Comparison of ENCODE assay signal across 27 mouse cellular contexts in the genomic region with DNA sequence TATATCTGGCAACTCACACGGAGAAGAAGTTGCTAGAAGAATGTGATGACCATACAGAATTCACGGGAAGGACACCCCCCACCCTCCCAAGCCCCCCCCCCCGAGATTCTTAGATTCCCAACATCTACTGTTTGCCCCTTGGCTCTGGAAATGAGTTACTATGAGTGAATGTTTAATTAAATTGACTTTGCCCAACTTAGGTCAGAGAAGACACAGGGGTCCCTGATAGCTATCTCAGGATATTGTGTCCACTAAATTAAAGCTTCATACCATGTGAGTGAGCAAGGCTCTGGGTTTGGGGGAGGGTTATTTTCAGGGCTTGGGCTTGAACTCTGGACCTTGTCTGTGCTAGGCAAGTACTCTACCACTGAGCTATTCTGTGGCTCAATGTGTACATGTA. TPM values are rescaled to one million over a fixed set of nuclear protein-coding genes. Genes with fewer than 3 reads are reported as not detected.
DNase-seq lines count a peak whose midpoint lies in the region; ATAC-seq and TF ChIP-seq lines count a peak whose summit lies in the region.
"Had no signal": no experiment of that assay in that cellular context is flagged by ENCODE, and none has a peak within 500 bp of the region (broad histone marks: within the 10 kb centered on the region; RNA-seq: fewer than 3 reads in every experiment).

No protein-coding gene starts in this region.

- no peak for TF ChIP-seq EP300 in ES-Bruce4 (IDR thresholded peaks at IDR 0.05; ENCODE audit: insufficient read depth, low read depth, low read length)

- no peak for TF ChIP-seq POLR2A in kidney, adult 2 months (IDR thresholded peaks at IDR 0.05; ENCODE audit: low read depth, low read length)
- TF ChIP-seq POLR2A in ES-Bruce4 (IDR thresholded peaks at IDR 0.05; ENCODE audit: insufficient read depth, low read length) = no peak

- no peak for TF ChIP-seq CTCF in kidney, adult 2 months (conservative IDR thresholded peaks at IDR 0.05; ENCODE audit: insufficient read depth, insufficient read length, low read depth, low read length)
- TF ChIP-seq CTCF in ES-Bruce4 (IDR thresholded peaks at IDR 0.05; ENCODE audit: low read depth, low read length) = no peak
- TF ChIP-seq CTCF in layer of hippocampus, adult 2 months (conservative IDR thresholded peaks at IDR 0.05) = no peak

- H3K27me3 ChIP-seq in kidney, adult 2 months (replicated peaks; ENCODE audit: control insufficient read depth, insufficient read depth, low read length) = no peaks in the 10 kb centered on the region
- H3K27me3 ChIP-seq in kidney, embryonic 16.5 days (ENCODE audit: insufficient read depth, low read length) = no peaks in the 10 kb centered on the region
- H3K27me3 ChIP-seq in ES-Bruce4 (ENCODE audit: control insufficient read depth, insufficient read depth, low read length, poor library complexity, severe bottlenecking) = no peaks in the 10 kb centered on the region
- H3K27me3 ChIP-seq: CH12.LX; embryonic facial prominence, embryonic 12.5 days; embryonic facial prominence, embryonic 15.5 days; heart, embryonic 13.5 days had no signal

- 27% methylated on average over 3 of the region's 3 CpGs for WGBS in kidney, adult 2 months
- 49% methylated on average over 3 of the region's 3 CpGs for WGBS in kidney, embryonic 16.5 days

- DNase-seq in kidney, adult 2 months = peak; percentile 25
- no peak for DNase-seq in kidney, postnatal 4 days
- no peak for DNase-seq in kidney, postnatal 10 days
- no peak for DNase-seq in layer of hippocampus, adult 2 months (ENCODE audit: low spot score in 2 of 2)
- DNase-seq: adrenal gland, adult 2 months; adrenal gland, postnatal 14 days; B cell, adult 2 months; cerebellum, adult 11 months; cerebellum, adult 2 months; cerebellum, adult 9-11 months; cerebellum, postnatal 25 days; forebrain, postnatal 0 days; gastrocnemius, adult 2 months; gastrocnemius, postnatal 14 days; heart, adult 18-20 months; heart, postnatal 14 days; heart, postnatal 4 days had no signal

- peak; percentile 54; the same call in 1 of the 2 replicates for ATAC-seq in kidney, embryonic 16.5 days (ENCODE audit: low FRiP score, low TSS enrichment)
- ATAC-seq: forebrain, embryonic 14.5 days; forebrain, postnatal 0 days; hindbrain, postnatal 0 days had no signal

- no peak overlapping the region for H3K27ac ChIP-seq in kidney, adult 2 months (ENCODE audit: insufficient read depth, low read depth, low read length)
- H3K27ac ChIP-seq in kidney, embryonic 16.5 days (ENCODE audit: low read length) = peak overlapping the region; percentile 78
- H3K27ac ChIP-seq in ES-Bruce4 (ENCODE audit: insufficient read depth, low read length) = peak overlapping the region; percentile 99; the same call in 1 of the 2 replicates
- H3K27ac ChIP-seq in layer of hippocampus, adult 2 months = no peak overlapping the region
- H3K27ac ChIP-seq: embryonic facial prominence, embryonic 12.5 days; embryonic facial prominence, embryonic 15.5 days; gastrocnemius, adult 2 months; heart, embryonic 10.5 days; heart, embryonic 13.5 days; hindbrain, embryonic 14.5 days; hindbrain, postnatal 0 days had no signal

- no peak overlapping the region for H3K4me2 ChIP-seq in kidney, embryonic 16.5 days (replicated peaks; ENCODE audit: low read depth, low read length)
- H3K4me2 ChIP-seq: embryonic facial prominence, embryonic 12.5 days; embryonic facial prominence, embryonic 15.5 days; heart, embryonic 13.5 days; hindbrain, embryonic 14.5 days had no signal

- H3K9ac ChIP-seq in kidney, embryonic 16.5 days (replicated peaks; ENCODE audit: low read length) = no peak overlapping the region
- H3K9ac ChIP-seq in ES-Bruce4 (ENCODE audit: low read depth, poor library complexity, severe bottlenecking) = peak overlapping the region; percentile 43
- H3K9ac ChIP-seq: embryonic facial prominence, embryonic 12.5 days; embryonic facial prominence, embryonic 15.5 days; forebrain, postnatal 0 days; heart, embryonic 13.5 days; hindbrain, embryonic 14.5 days had no signal

- H3K36me3 ChIP-seq in kidney, adult 2 months (ENCODE audit: control insufficient read depth, insufficient read depth, low read length) = no peaks in the 10 kb centered on the region
- H3K36me3 ChIP-seq in kidney, embryonic 16.5 days (ENCODE audit: insufficient read depth, low read length) = no peaks in the 10 kb centered on the region
- H3K36me3 ChIP-seq in ES-Bruce4 (ENCODE audit: control insufficient read depth, insufficient read depth, low read length, poor library complexity, severe bottlenecking) = no peaks in the 10 kb centered on the region
- H3K36me3 ChIP-seq: embryonic facial prominence, embryonic 12.5 days; embryonic facial prominence, embryonic 15.5 days; heart, embryonic 10.5 days; heart, embryonic 13.5 days had no signal

- H3K4me1 ChIP-seq in kidney, adult 2 months (ENCODE audit: control insufficient read depth, insufficient read depth, low read length) = peaks cover 8% of the 10 kb centered on the region
- peaks cover 16% of the 10 kb centered on the region for H3K4me1 ChIP-seq in kidney, embryonic 16.5 days (ENCODE audit: insufficient read depth, low read length)
- H3K4me1 ChIP-seq in ES-Bruce4 (ENCODE audit: control insufficient read depth, insufficient read depth, low read length) = peaks cover 7% of the 10 kb centered on the region
- H3K4me1 ChIP-seq: embryonic facial prominence, embryonic 12.5 days; embryonic facial prominence, embryonic 15.5 days had no signal

- H3K4me3 ChIP-seq in kidney, adult 2 months (ENCODE audit: insufficient read depth, low read depth, low read length) = no peak overlapping the region
- H3K4me3 ChIP-seq in kidney, embryonic 16.5 days (ENCODE audit: low read length) = no peak overlapping the region
- H3K4me3 ChIP-seq in ES-Bruce4 (ENCODE audit: low read depth, low read length) = no peak overlapping the region
- no peak overlapping the region for H3K4me3 ChIP-seq in layer of hippocampus, adult 2 months
- H3K4me3 ChIP-seq: embryonic facial prominence, embryonic 12.5 days; embryonic facial prominence, embryonic 15.5 days; gastrocnemius, adult 2 months; heart, embryonic 10.5 days; heart, embryonic 13.5 days had no signal

- no peaks in the 10 kb centered on the region for H3K9me3 ChIP-seq in kidney, embryonic 16.5 days (ENCODE audit: low read length)
- H3K9me3 ChIP-seq in ES-Bruce4 (replicated peaks; ENCODE audit: control insufficient read depth, insufficient read depth, low read length, poor library complexity, severe bottlenecking) = no peaks in the 10 kb centered on the region
- H3K9me3 ChIP-seq: embryonic facial prominence, embryonic 12.5 days; embryonic facial prominence, embryonic 15.5 days; heart, embryonic 10.5 days; heart, embryonic 13.5 days had no signal

RNA-seq across cellular contexts. Expression of gene Dhx40, which starts 25.6 kb away (rescaled TPM):
- polyA plus RNA-seq in kidney, adult 2 months (2012; rRNA removed) = 6.5 and 10.0 TPM in 2 replicates
- 37.8 and 38.4 TPM in 2 replicates for polyA plus RNA-seq in kidney, embryonic 16.5 days (2015; fragmentation: Nextera tagmentation; extraction: Ambion mirVana)
- polyA plus RNA-seq in ES-Bruce4 (2011; ENCODE audit: insufficient read depth, insufficient read length, low read depth, missing spikeins) = 48.3 and 51.5 TPM in 2 replicates
- 10 to 100 TPM; 26.6 to 31.7 TPM for total RNA-seq in layer of hippocampus, adult 2 months (2021)

Comparison
In these comparisons a context has a peak if more than half of its experiments do, and no peak if none do; other contexts are left out.
1. H3K27ac ChIP-seq: peak in kidney, embryonic 16.5 days (single experiment) and ES-Bruce4 (single experiment); none in kidney, adult 2 months (single experiment) and layer of hippocampus, adult 2 months (single experiment).